Mouse (Mus musculus) embryonic facial prominence, embryonic 11.5 days (tissue): ENCODE data around the gene Tanc2. TPM values are rescaled to one million over a fixed set of nuclear protein-coding genes. Genes with fewer than 3 reads are reported as not detected.

Experiments
- ATAC-seq: fragments of 200-750 bp; cut with Nextera tagmentation; replicated peaks from 2 replicates; pipeline ENCODE4 v1.8.0; 2017; ENCODE audit warnings: low read depth; ENCODE audit not compliant: insufficient number of reproducible peaks, low FRiP score, low TSS enrichment
- DNase-seq: peaks from one replicate; pipeline ENCODE4 v3.0.0-alpha.2; 2015; ENCODE audit warnings: low spot score
- H3K27ac ChIP-seq: fragments of 300-500 bp; sonication (generic); replicated peaks from 2 replicates; pipeline ENCODE4 v1.5.1; 2014; ENCODE audit warnings: mild to moderate bottlenecking, low read depth, low read length, control low read depth
- H3K27me3 ChIP-seq: fragments of 300-500 bp; sonication (generic); 2 replicates; pipeline ENCODE4 v1.6.1; 2014; ENCODE audit warnings: mild to moderate bottlenecking, low read length, moderate library complexity, mixed read lengths; ENCODE audit not compliant: control insufficient read depth, insufficient read depth
- H3K36me3 ChIP-seq: fragments of 300-500 bp; sonication (generic); replicated peaks from 2 replicates; pipeline ENCODE4 v1.6.1; 2014; ENCODE audit warnings: low read depth, mild to moderate bottlenecking, low read length, moderate library complexity, mixed read lengths; ENCODE audit not compliant: control insufficient read depth, insufficient read depth
- H3K4me1 ChIP-seq: fragments of 300-500 bp; sonication (generic); 2 replicates; pipeline ENCODE4 v1.6.1; 2014; ENCODE audit warnings: low read length, mixed read lengths; ENCODE audit not compliant: control insufficient read depth, insufficient read depth
- H3K4me2 ChIP-seq: fragments of 300-500 bp; sonication (generic); 2 replicates; pipeline ENCODE4 v1.6.1; 2014; ENCODE audit warnings: low read depth, mild to moderate bottlenecking, control low read depth, low read length, moderate library complexity
- H3K4me3 ChIP-seq: fragments of 300-500 bp; sonication (generic); 2 replicates; pipeline ENCODE4 v1.5.1; 2014; ENCODE audit warnings: low read depth, low read length, control low read depth
- H3K9ac ChIP-seq: fragments of 300-500 bp; sonication (generic); replicated peaks from 2 replicates; pipeline ENCODE4 v1.6.1; 2014; ENCODE audit warnings: mild to moderate bottlenecking, control low read depth, low read length
- H3K9me3 ChIP-seq: fragments of 300-500 bp; sonication (generic); replicated peaks from 2 replicates; pipeline ENCODE4 v1.6.1; 2016; ENCODE audit warnings: mild to moderate bottlenecking, low read length, inconsistent platforms, mixed read lengths; ENCODE audit not compliant: control insufficient read depth
- WGBS: fragments of 180-500 bp; shearing (Covaris S2); extraction: QIAGEN DNeasy Blood & Tissue Kit; methylation state at CpG from one replicate; pipeline ENCODE4 v1.1.7; 2014; 5-methylcytosine and 5-hydroxymethylcytosine counted together
- polyA plus RNA-seq: library from polyadenylated mRNA; unstranded; fragments of >200 nt; fragmentation: Nextera tagmentation; extraction: Ambion mirVana; gene quantifications from 2 replicates; pipeline ENCODE4 v1.2.1, GENCODE M21; 2014

Tanc2 gene
- polyA plus RNA-seq, 1 experiment from 2014 or later = 12.1 TPM

GRCm38 (mm10) chr11:105804776-105805175 is 215.0 kb downstream of the Tanc2 start:
- Histone ChIP-seq H3K27me3 (no peaks in the 10 kb centered on the region), H3K4me2 (no peak overlapping the region), H3K9me3 (no peaks in the 10 kb centered on the region), H3K4me3 (no peak overlapping the region), H3K4me1 (no peaks in the 10 kb centered on the region), H3K9ac (no peak overlapping the region), H3K36me3 (no peaks in the 10 kb centered on the region), H3K27ac (no peak overlapping the region)
- WGBS = 73% methylated on average over 3 of the region's 3 CpGs
- DNase-seq (no peak), ATAC-seq (no peak)

GRCm38 (mm10) chr11:105807103-105807502 is 217.3 kb downstream of the Tanc2 start:
- WGBS = 89% methylated on average over 5 of the region's 5 CpGs
- H3K36me3 ChIP-seq = no peaks in the 10 kb centered on the region
- no peak overlapping the region for H3K9ac ChIP-seq
- DNase-seq = no peak
- H3K4me2 ChIP-seq = no peak overlapping the region
- H3K27ac ChIP-seq = no peak overlapping the region
- ATAC-seq = no peak
- no peaks in the 10 kb centered on the region for H3K4me1 ChIP-seq
- no peaks in the 10 kb centered on the region for H3K27me3 ChIP-seq
- no peak overlapping the region for H3K4me3 ChIP-seq
- no peaks in the 10 kb centered on the region for H3K9me3 ChIP-seq

- Histone ChIP-seq H3K36me3 (no peaks in the 10 kb centered on the region), H3K27me3 (no peaks in the 10 kb centered on the region), H3K4me3 (no peak overlapping the region), H3K4me1 (no peaks in the 10 kb centered on the region), H3K9ac (no peak overlapping the region), H3K9me3 (no peaks in the 10 kb centered on the region), H3K4me2 (no peak overlapping the region), H3K27ac (no peak overlapping the region)
- WGBS = 69% methylated on average over 1 of the region's 1 CpGs
- ATAC-seq (no peak), DNase-seq (no peak)
These were observed 233.5 kb downstream of the Tanc2 start for GRCm38 (mm10) chr11:105823246-105823645.

GRCm38 (mm10) chr11:105823759-105824158 is 234.0 kb downstream of the Tanc2 start:
- no peak for DNase-seq
- no peak for ATAC-seq
- Histone ChIP-seq H3K9me3 (no peaks in the 10 kb centered on the region), H3K27me3 (no peaks in the 10 kb centered on the region), H3K4me3 (no peak overlapping the region), H3K9ac (no peak overlapping the region), H3K4me1 (no peaks in the 10 kb centered on the region), H3K36me3 (no peaks in the 10 kb centered on the region), H3K4me2 (no peak overlapping the region), H3K27ac (no peak overlapping the region)
- WGBS = 62% methylated on average over 2 of the region's 2 CpGs

GRCm38 (mm10) chr11:105828175-105828574 is 238.4 kb downstream of the Tanc2 start:
- Histone ChIP-seq H3K4me3 (no peak overlapping the region), H3K9me3 (no peaks in the 10 kb centered on the region), H3K4me1 (no peaks in the 10 kb centered on the region), H3K36me3 (no peaks in the 10 kb centered on the region), H3K27me3 (no peaks in the 10 kb centered on the region), H3K9ac (no peak overlapping the region), H3K4me2 (no peak overlapping the region), H3K27ac (no peak overlapping the region)
- WGBS = 88% methylated on average over 2 of the region's 2 CpGs
- DNase-seq = no peak
- ATAC-seq = no peak

GRCm38 (mm10) chr11:105835209-105835608 is 245.4 kb downstream of the Tanc2 start:
- ATAC-seq (no peak), DNase-seq (no peak)
- 97% methylated on average over 4 of the region's 4 CpGs for WGBS

GRCm38 (mm10) chr11:105836344-105836891 is 246.6 kb downstream of the Tanc2 start:
- Histone ChIP-seq H3K4me3 (no peak overlapping the region), H3K9ac (no peak overlapping the region), H3K27ac (no peak overlapping the region), H3K9me3 (no peaks in the 10 kb centered on the region), H3K36me3 (no peaks in the 10 kb centered on the region), H3K27me3 (no peaks in the 10 kb centered on the region), H3K4me1 (no peaks in the 10 kb centered on the region), H3K4me2 (no peak overlapping the region)
- WGBS = 90% methylated on average over 6 of the region's 6 CpGs
- no peak for DNase-seq
- ATAC-seq = no peak

More at GRCm38 (mm10) chr11:105835209-105835608, 245.4 kb downstream of the Tanc2 start:
- H3K27ac ChIP-seq = no peak overlapping the region
- H3K9ac ChIP-seq = no peak overlapping the region
- no peaks in the 10 kb centered on the region for H3K9me3 ChIP-seq
- H3K36me3 ChIP-seq = no peaks in the 10 kb centered on the region
- no peak overlapping the region for H3K4me3 ChIP-seq
- no peak overlapping the region for H3K4me2 ChIP-seq
- H3K4me1 ChIP-seq = no peaks in the 10 kb centered on the region
- H3K27me3 ChIP-seq = no peaks in the 10 kb centered on the region

GRCm38 (mm10) chr11:105837962-105838361 is 248.2 kb downstream of the Tanc2 start:
- ATAC-seq (no peak), DNase-seq (no peak)
- Histone ChIP-seq H3K27me3 (no peaks in the 10 kb centered on the region), H3K4me2 (no peak overlapping the region), H3K9ac (no peak overlapping the region), H3K4me1 (no peaks in the 10 kb centered on the region), H3K27ac (no peak overlapping the region), H3K36me3 (no peaks in the 10 kb centered on the region), H3K9me3 (no peaks in the 10 kb centered on the region), H3K4me3 (no peak overlapping the region)
